Mouse (Mus musculus): Measurements from ENCODE around the gene Itgb2.

Itgb2 gene

DNA sequence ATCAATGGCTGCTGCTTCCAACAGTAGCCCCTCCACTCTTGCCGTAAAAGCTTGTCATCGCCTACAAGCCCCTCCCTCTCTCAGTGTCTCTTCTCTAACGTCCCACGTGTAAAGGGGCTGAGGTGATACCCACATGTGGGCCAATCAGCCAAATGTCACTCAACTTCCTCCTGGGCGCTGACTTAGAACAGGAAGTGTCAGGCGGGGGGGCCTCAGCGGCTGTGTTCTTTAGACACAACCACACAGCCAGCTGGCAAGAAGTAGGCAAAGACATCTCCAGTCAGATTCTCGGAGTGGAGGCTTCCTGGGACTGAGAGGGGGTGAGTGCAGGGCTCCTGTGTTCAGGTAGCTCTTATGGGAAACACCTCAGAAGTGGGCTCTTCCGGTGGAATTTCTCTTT, at the start of gene Itgb2:
Gene Itgb2, plus strand, starts transcription at position 113 of the 400 bp plus-strand sequence.
- no peak for DNase-seq (ENCODE audit: low read depth, low spot score)

DNA sequence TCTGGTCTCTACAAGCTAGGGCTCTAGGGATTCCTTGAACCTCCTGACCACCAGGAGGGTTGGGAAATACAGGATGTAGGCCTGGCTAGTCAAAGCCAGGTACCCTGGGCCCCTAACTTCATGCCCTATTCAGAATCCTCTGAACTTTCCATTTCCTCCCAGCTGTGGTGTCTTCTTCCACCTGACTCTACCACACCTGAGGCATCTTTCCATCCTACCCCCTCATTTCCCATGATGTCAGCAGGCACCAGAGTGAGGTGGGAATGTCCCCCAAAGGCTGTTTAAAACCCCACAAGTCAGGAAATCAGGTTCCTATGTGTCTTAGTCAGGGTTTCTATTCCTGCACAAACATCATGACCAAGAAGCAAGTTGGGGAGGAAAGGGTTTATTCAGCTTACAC, 48.2 kb upstream of the Itgb2 start:
- DNase-seq (ENCODE audit: low read depth, low spot score): no peak

DNA sequence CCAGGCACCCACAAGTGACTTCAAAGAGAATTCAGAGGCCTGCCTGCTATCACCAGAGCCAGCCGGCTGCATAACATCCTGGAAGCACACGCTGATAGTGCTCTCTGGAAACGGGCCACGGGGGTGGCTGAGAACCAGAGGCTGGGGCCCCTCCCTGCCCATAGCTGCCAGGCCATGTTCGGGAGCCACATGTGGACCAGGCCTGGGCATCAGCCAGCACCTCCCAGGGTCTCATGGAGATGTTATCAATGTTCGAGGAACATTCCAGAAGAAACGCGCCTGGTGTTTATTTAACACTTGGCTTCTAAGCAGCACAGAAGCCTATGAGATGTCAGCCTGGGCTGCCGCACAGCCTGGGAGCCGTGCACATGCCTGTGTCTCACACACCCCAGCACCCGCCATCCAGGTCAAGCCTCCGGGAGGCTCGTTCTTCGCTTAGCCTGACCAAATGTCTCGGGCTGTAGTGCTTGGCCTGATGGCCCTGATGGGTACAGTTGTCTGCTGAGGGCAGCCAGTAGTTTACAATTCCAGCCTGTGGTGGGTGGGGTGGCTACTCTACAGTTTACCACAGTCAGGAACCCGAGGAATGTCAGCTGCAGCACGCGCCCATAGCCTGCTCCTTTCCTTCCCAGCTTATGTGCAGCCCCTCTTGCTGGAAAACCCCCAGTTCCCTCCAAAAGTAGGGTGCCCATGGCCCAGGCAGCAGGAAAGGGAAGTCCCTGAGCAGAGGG, 45.7 kb upstream of the Itgb2 start:
- peak; percentile 30 for DNase-seq (ENCODE audit: low read depth, low spot score)

DNA sequence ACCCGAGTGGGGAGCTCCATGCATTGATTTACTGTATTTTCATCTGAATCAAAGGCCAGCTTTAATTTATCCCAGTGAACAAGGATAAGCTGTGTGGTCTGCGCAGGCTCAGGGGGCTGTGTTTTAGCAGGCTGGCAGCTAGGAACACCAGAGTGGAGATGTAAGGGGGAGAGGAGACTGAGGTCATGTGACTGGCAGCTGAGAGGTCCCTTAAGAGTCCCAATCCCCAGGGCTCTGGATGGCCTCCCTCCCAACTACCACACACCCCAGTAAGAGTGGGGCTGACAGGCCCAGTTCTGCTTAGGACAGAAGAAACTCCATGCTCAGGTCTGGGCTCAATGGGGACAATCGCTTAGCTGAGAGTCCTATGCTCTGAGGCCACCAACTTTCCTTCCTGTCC, 44.3 kb upstream of the Itgb2 start:
- DNase-seq (ENCODE audit: low read depth, low spot score): no peak

DNA sequence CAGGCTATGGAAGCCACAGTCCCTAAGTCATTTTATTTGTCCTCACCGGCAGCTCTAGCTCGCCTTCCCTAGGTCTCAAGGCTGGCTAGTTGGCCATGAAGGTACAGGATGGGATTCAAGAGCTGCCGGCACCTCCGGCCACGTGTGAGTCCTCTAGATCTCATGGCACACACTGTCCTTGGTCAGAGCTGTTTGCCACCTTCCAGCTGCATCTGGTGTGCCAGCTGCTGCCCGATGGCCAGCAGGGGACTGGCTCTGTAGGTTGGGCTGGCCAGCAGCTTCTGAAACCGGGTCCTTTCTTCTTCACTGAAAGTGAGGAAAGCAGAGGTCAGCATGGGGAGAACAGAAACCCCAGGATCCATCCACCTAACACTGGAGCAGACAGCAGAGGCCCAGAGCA, 41.9 kb upstream of the Itgb2 start:
- no peak for DNase-seq (ENCODE audit: low read depth, low spot score)

DNA sequence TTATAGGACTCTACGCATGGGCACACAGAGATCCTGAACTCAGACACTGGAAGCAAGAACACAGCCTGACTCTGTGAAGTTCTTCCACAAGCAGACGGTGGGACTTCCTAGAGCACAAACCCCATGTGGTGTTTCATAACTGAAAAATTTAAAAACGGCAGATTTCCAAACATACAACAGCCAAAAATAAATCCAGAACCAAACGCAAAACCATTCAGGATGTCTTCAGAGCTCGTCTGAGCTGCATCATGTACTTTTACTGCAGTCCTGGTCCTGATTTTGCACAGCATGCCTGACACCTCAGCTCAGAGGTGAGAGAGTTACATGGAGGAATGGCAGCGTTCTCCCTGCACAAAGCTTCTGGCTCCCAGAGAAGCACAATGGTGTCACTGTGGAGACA, 38.5 kb upstream of the Itgb2 start:
- DNase-seq (ENCODE audit: low read depth, low spot score): no peak

DNA sequence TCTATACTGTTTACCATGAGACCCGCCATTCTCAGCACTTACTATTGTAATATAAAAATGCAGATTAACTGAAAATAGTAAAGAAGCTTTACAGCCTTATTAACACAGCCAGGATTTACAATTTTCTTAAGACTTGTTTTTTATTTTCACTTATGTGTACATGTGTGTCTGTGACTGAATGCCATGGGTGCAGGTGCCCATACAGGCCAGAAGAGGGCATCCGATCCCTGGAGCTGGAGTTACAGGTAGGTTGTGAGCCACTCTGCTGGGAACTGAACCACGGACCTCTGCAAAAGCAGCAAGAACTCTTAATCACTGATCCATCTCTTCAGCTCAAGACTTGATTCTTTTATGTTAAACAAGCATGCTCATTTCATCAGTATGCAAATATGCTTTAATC, 37.2 kb upstream of the Itgb2 start:
- no peak for DNase-seq (ENCODE audit: low read depth, low spot score)

DNA sequence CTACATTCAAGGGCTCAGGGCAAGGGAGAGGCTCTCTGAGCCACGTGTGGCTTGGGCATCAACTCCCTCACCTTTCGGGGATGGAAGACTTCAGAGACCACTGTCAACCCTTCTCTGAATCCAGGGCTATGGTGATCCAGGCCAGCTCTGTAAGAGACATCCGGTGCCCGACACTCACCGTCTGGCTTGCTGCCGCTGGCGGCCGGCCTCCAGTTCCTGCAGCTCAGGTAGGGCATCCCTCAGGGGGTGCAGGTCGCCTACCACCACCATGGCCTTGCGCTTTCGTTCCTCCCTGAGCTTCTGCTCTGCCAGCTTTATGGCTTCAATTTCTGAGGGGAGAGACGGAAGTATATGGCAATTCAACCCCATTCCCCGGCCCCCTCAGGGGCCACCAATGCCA, 32.9 kb upstream of the Itgb2 start:
- DNase-seq (ENCODE audit: low read depth, low spot score): no peak

DNA sequence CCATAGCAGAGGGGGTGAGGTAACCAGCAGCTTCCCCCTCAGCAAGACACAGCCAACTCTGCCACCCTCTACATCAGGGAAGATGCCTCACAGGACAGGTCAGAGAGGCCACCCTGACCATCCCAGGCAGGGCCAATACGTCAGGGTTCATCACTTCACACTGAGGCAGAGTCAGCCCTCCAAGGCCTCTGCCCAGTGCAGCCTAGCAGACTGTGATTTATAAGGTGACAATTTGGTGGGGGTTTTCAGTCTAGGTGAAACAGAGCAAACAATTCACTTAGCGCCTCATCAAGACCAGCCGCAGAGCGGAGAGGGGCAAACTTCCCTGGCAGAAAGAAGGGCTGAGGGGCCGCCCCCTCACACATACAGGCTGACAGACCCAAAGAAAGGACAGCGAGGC, 31.8 kb upstream of the Itgb2 start:
- no peak for DNase-seq (ENCODE audit: low read depth, low spot score)

DNA sequence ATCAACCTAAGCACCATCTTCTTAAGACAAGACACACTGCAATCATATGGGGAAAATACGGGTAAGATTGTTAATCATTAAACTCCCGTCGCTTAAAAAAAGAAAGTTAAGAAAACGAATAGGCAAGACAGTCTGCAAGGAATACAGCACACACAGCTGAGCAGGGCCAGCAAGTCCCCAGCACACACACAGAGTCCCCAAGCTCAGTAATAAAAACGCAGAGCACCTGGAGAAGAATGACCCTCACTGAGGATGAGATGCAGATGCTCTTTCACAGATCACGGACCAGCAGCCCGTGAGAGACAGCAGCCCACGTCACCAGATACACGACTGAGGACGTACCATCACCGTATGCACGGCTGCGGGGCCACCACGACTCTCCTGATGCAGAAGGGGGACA, 29.4 kb upstream of the Itgb2 start:
- DNase-seq (ENCODE audit: low read depth, low spot score): no peak

DNA sequence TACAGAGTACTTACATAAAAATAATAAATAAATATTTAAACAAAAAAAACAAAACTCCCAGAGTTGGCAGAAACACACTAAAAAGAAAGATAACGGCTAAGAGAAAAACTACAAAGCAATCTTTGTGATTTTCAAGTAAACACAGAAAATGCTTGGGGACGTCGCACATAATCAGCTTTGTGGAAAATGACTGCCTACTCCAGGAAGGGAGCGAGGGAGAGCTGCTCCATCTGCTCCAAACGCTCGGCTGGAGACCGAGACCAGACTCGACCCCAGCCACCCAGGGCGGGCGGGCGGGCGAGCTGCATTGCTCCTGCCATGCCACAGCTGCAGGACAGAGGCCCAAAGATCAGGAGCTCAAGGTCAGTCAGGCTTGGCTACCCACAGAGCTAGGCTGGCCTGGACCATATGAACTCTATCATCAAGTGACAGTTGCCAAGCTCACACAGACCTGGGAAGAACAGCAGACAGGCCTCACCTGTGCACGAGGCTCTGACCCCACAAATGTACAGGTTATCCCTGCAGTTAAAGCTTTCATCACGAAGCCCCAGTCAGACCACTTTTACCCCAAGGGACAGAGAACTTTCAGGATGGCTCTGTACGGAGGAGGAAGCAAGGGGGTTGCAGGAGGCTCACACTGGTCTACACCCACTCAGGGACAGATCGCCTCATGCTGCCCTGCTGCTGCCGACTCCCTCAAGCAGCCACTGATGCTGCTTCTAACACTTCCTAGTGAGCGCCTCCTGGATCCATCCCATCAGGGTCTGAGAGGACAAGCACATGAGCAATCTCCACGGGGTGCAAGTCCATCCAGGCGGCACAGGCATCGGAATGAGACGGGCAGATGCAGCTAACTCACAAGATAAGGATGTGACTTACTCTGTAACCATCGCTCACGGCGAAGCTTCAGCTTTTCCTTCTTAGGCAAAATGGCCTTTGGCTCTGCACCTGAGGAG, 26.8 kb upstream of the Itgb2 start:
- DNase-seq (ENCODE audit: low read depth, low spot score): no peak

DNA sequence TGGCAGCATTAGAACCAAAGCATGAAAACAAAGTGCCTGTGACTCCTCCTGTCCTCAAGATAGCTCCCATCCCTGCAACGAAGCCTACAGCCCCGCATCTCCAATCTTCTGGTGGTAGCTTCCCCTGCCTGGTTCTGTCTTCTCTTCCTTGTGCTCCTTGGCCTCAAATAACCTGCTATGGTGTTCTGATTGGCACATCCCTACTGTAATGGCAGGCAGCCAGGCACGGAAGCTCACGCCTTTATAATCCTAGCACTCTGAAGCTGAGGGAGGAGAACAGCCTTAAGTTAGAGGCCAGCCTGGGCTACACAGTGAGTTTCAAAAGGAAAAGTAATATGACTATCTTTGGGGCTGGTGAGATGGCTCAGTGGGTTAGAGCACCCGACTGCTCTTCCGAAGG, 25.9 kb upstream of the Itgb2 start:
- no peak for DNase-seq (ENCODE audit: low read depth, low spot score)

DNA sequence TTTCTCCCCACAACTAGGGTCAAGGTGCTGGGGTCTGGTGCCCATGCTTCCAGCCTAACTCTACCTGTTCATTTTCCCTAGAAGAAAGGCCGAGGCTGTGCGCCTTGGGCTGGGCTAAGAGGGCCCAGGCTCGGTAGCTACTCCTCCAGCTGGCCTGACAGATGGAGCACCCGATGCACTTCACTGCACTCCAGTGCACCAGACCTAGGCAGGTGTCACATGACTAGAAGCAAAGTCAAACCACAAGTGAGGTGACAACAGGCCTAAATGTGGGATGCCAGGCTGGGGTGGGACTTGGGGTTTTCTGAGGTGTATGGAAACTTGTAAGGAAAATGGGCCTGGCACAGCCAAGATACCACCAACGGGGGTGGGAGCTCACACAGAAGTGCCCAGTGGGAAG, 23.5 kb upstream of the Itgb2 start:
- no peak for DNase-seq (ENCODE audit: low read depth, low spot score)

DNA sequence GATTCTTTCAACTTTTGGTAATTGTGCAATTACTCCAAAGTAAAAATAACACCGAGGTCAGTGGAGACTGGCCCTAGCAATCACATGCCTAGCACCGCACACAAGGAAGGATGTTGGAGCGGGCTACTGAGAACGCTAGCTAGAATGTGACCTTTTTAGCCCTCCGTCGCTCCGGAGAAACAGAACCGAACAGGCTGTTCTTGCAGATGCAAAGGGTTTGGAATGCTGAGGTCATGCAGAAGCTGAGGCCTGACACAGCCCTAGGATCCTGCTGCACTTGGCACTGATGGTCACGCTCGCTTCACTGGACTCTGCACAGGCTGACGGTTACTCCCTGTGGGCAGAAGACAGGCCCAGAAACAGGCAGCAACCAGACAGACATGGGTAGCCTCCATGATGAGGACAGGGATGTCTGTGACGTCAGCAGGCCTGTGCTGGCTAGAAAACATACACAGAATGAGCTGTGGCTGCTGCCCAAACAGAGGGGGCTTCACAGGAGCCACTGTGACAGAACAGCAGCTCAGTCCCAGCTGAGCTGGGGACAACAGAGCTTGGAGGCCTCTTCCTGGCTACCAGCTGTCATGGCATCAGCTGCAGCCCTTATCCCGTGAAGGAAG, 23.0 kb upstream of the Itgb2 start:
- DNase-seq (ENCODE audit: low read depth, low spot score): no peak

DNA sequence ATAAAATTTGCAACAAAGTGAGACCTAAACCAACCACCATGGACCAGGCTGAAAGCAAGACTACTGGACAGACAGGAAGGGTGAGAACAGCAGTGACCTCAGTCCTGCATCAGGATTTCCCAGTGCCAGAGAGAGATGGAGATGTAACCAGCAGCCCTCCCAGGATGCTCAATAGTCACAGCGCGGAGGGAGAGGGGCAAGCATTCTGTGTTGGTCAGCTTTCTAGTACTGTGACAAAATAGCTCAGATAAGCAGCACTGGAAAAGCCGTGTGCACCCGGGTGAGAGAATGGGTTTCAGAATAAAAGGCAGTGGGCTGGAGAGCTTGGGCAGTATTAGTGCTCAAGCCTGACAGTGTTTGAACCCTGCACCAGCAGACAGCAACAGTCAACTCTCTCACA, 22.3 kb upstream of the Itgb2 start:
- no peak for DNase-seq (ENCODE audit: low read depth, low spot score)

DNA sequence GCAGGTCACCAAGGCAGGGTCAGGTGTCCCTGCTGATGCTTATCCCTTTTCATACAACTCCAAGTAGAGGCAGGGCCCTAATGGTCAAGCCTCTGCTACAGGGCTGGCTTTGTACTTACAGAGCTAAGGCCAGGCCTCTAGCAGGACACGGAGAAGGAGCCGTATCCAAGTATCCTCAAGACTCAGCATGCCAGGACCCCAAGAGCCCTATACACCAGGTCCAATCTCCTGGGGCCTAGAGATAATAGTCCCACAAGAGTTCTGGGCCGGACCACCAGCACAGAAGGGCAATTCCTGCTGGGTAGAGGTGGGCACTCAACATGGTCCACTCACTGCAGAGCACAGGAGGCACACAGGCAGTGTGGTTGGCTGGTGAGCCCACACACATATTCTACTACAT, 21.3 kb upstream of the Itgb2 start:
- DNase-seq (ENCODE audit: low read depth, low spot score): no peak

DNA sequence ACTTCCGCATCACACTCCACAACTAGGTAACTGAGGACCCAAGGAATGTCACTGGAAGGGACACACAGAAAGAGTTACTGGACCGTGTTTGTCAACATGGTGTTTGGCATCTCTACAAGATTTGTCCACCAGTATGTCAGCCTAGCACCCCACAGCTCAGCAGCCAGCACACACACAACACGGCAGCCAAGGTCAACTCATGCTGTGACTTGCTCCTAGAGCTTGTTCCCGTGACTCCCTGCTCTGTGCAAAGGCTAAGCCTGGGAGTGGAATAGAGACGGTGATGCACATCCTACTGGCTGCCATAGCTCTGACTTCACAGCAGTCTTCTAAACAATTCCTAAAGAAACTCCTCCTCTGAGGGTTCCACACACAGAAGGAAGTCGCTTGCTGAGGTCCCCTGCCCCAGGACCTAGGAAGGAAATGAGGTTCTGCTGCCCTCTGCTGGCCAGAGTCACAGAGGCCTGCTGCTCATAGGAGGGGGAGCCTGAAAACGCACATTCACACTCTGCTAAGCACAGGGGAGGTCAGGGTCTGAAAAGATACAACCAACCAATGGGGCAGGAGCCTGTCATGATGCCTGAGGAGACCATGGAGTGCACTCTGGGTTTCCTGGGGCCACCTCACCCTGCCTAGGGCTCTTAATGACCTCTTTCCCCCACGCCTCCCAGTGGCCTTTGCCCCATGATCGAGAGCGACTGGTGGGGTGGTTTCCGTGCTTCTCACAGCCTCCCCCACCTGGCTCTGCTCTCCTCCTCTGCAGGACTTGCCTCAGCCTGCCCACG, 20.5 kb upstream of the Itgb2 start:
- DNase-seq (ENCODE audit: low read depth, low spot score): peak; percentile 89

DNA sequence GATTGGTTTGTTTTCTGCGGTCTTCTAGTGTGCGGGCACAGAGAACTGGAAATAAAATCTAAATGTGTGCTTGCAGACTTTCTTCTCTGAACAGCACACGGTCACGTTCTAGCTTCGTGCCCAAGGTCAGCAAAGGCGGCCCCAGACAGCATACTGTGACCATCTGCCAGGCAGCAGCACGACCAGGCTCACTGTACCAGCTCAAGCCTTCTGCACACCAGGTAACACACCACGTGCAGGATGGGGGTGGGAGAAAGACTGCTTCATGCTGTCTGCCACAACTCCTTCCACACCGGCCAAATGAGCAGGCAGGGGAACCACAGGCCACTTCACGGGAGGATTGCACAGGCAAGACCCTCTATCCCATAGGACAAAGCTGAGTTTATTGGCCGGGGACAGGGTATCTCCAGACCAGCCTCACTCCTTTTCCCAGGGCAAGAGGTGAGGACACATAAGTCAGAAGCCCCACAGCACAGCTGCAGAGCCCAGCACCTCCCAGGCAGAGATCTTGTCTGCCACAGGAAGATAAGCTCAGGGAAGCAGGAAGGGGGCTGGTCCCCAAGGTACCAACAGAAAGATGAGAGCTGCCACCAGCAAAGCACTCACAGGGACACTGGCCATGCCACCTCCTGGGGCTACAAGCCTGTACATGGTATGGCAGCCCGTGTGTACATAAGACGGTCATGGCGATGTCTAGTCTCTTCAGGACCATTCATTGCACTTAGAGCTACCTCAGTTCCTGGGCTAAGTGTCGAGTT, 19.6 kb upstream of the Itgb2 start:
- no peak for DNase-seq (ENCODE audit: low read depth, low spot score)

DNA sequence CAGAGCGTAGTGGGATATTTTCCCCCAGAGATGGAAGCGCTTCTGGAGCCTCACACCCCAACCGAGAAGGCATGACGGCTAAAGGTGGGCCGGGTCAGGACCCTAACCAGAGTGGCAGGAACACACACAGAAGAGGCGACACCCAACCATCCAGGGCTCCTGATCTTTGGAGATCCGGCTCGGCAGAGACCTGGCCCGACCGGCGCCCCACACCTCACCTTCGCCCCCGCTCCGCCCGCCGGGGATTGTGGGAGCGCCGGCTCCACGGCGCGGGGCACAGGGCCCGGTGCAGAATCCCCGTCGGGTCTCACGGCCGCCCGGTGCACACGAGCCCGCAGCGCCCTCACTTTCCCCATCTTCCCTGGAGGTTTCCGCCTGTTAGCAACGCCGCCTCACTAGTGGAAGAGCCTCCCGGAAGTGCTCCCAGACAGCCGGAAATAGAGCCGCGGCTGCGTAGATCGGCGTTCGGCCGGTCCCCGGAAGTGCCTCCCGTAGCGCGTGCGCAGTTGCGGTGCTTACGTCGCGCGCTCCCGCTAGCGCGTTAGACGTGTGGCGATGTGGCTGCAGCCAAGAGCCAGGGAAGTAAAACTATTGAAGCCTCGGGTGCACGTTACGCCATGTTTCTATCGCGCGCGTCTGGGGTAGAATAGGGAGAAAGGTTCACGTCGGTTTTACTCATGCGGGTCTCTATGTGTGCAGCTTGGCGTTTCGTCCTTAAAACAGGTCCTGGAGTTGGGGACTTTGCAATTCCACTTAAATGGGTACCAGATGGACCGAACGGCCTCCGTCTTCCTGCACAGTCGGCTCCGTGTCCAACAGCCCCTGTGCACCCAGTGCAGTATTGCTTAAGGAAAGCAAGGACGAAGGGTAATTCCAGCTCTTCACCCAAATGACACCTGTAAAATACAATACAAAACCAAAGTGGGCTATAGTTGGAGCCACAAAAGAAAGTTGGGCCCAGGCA, 14.4 kb upstream of the Itgb2 start, which contains the start of gene Fam207a:
Gene Fam207a, minus strand, starts transcription at position 401 of the 964 bp plus-strand sequence.
- peak; percentile 96 for DNase-seq (ENCODE audit: low read depth, low spot score)

All from mesoderm, embryonic 11.5 days (tissue).